Mouse (Mus musculus) right cerebral cortex, postnatal 36 days (tissue): ENCODE data around the gene Tsen34.
"Not testable (repeated sequence)": the region's sequence is repeated elsewhere in the genome, so short reads cannot be mapped to it uniquely, and the experiment has no call there.

Experiments
- DNase-seq, 2 experiments: peaks; one replicate each; pipeline ENCODE4 v3.0.0; 2022; ENCODE audit warnings: low spot score in 2 of 2, mixed read lengths in 1 of 2

Gene Tsen34

GRCm38 (mm10) chr7:3720268-3720667 is 27.6 kb downstream of the Tsen34 start, which contains the start of gene Pirb:
TSS of gene Pirb (minus strand) at chr7:3720391.
- DNase-seq = not testable (repeated sequence)

DNA sequence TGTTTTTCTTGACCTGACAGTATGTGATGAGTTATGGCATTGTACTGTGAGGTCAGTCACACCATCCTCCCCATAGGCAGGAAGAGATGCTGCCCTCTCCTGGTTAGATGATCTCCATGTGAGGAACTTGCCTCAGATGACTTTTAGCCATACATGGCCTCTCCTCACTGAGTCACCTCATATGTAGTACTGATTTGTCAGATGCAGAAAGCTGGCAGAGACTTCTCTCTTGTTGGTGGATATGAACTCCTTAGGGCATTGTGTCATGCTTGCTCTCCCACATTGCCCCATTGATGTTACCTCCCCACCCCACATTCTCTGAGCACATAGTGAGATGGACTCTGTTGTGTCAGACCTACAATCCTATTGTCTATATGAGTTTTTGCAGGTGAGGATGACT is 32.8 kb downstream of the Tsen34 start:
- DNase-seq = not testable (repeated sequence)

DNA sequence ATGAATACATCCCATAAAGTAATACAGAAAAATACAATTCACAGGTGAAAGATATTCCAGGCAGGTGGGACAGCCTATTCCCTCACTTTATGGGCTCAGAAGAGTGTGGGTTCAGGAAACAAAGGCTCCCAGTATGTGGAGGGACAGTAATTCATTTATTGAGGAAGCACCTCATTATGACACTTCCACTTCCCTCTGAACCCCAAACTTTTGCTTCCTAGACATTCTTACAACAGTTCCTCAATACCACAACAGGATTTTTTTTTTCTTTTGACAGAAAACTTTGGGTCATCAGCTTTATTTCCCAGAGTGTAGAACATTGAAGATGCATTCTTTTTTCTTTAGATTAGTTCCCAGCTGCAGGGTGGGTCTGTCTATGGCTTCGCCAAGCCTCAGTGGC is 40.0 kb downstream of the Tsen34 start:
- not testable (repeated sequence) for DNase-seq
